Mouse (Mus musculus) thymus, adult 2 months (tissue): Measurements from ENCODE around the gene Spag16.

Experiments used
- CTCF ChIP-seq: fragments of 200-500 bp; IDR thresholded peaks from 2 replicates; pipeline ENCODE4 v1.5.1; 2012; ENCODE audit warnings: mild to moderate bottlenecking, control low read depth, low read length, moderate library complexity, borderline replicate concordance; ENCODE audit not compliant: control insufficient read depth, poor library complexity, insufficient read depth; ENCODE audit errors: extremely low read depth
- POLR2A ChIP-seq: fragments of 200-500 bp; IDR thresholded peaks from 2 replicates; pipeline ENCODE4 v1.6.1; 2012; ENCODE audit warnings: mild to moderate bottlenecking, low read length, control low read depth, moderate library complexity; ENCODE audit not compliant: control insufficient read depth, poor library complexity, insufficient read depth; ENCODE audit errors: extremely low read depth

GRCm38 (mm10) chr1:69786716-69787115, 40.1 kb upstream of the Spag16 start:
- TF ChIP-seq CTCF (no peak), POLR2A (no peak)
